Mouse (Mus musculus) testis, adult 2 months (tissue): ENCODE data around the gene Calhm2.

Source experiments
- CTCF ChIP-seq: fragments of 200-500 bp; IDR thresholded peaks from 2 replicates; pipeline ENCODE4 v1.5.1; 2012; ENCODE audit warnings: low read depth, mild to moderate bottlenecking, inconsistent platforms, low read length, moderate library complexity; ENCODE audit not compliant: control insufficient read depth, insufficient read depth, insufficient replicate concordance
- POLR2A ChIP-seq: fragments of 200-500 bp; IDR thresholded peaks from 2 replicates; pipeline ENCODE4 v1.6.1; 2012; ENCODE audit warnings: low read depth, mild to moderate bottlenecking, inconsistent platforms, low read length, moderate library complexity; ENCODE audit not compliant: control insufficient read depth

GRCm38 (mm10) chr19:47174515-47174914, 36.4 kb upstream of the Calhm2 start:
- TF ChIP-seq CTCF = no peak
- no peak for TF ChIP-seq POLR2A
